Mouse (Mus musculus): ENCODE measurements at regions not wholly inside any gene's neighbourhood (a gene's known extent, or its start where the extent isn't known, plus 50 kb on each side); places are given as distances from the start of the nearest gene placed in this dataset.

- TF ChIP-seq CTCF (IDR thresholded peaks at IDR 0.05) (no peak), EP300 (IDR thresholded peaks at IDR 0.05) (no peak)
Measured at GRCm38 (mm10) chr10:87711209-87711608, 146.9 kb upstream of the Igf1 start.
